In the genomic region with DNA sequence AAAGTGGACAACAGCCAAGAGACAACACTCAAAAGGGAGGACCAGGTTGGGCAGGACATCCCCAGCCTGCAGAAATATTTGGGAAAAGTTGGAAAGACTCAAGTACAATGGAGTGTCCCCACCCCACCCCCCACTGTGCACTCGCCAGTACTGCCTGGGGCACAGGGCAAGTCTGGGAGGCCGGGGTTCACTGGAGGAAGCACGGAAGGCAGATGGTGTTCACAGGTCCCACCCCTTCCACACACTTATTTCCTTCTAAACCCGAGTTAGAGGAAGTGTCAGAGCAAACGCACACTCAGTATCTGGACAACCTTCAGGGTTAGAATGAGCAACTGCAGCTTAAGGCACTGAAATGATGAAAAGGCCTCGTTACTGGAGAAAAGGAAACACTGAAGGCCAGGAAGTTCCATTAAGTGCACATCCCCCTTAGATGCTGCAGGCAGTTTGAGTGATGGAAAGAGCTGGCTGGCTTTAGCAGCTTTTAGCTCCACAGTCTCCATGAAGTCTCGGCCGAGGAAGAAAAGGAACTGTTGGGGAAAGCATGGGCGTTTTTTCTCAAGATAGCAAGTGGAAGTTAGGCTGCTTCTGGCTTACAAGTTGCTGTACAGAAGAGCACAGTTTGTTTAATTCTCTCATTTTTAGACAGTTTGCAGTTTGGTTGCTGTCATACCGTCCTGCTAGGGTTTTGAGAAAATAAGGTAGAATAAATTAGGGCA, we compare ENCODE assay signal across 8 mouse cellular contexts. TPM values are rescaled to one million over a fixed set of nuclear protein-coding genes. Genes with fewer than 3 reads are reported as not detected.
DNase-seq lines count a peak whose midpoint lies in the region; ATAC-seq and TF ChIP-seq lines count a peak whose summit lies in the region.

No protein-coding gene starts in this region.

- DNase-seq in left cerebral cortex, postnatal 25 days (ENCODE audit: low spot score in 2 of 2): peak; percentile 6 to 56
- DNase-seq in left cerebral cortex, adult 11 months (ENCODE audit: low spot score): no peak
- no peak for DNase-seq in urinary bladder, adult 2 months (ENCODE audit: low spot score)
- no peak for DNase-seq in layer of hippocampus, adult 2 months (ENCODE audit: low spot score in 2 of 2)
- DNase-seq in layer of hippocampus, adult 9-10 months (ENCODE audit: low spot score): no peak

- no peak for TF ChIP-seq POLR2A in bone marrow, adult 2 months (IDR thresholded peaks at IDR 0.05; ENCODE audit: borderline replicate concordance, control insufficient read depth, low read depth, low read length)

- H3K9ac ChIP-seq in heart, embryonic 15.5 days: no peak overlapping the region
- H3K9ac ChIP-seq in liver, embryonic 12.5 days: no peak overlapping the region

- intact Hi-C loops in left cerebral cortex, postnatal 25 days (cut with DNase I): no loop called here

- no peaks in the 10 kb centered on the region for H3K9me3 ChIP-seq in heart, embryonic 15.5 days (replicated peaks)
- no peaks in the 10 kb centered on the region for H3K9me3 ChIP-seq in liver, embryonic 12.5 days (replicated peaks)

- WGBS in bone marrow, adult 2 months: 11% methylated on average over 10 of the region's 10 CpGs
- 37% methylated on average over 10 of the region's 10 CpGs for WGBS in heart, embryonic 15.5 days
- 21% methylated on average over 10 of the region's 10 CpGs for WGBS in liver, embryonic 12.5 days (ENCODE audit: insufficient replicate concordance)

- TF ChIP-seq CTCF in bone marrow, adult 2 months (IDR thresholded peaks at IDR 0.05; ENCODE audit: control insufficient read depth, insufficient read depth, low read length): no peak
- TF ChIP-seq CTCF in layer of hippocampus, adult 2 months (conservative IDR thresholded peaks at IDR 0.05): no peak

- H3K4me1 ChIP-seq in bone marrow, adult 2 months (ENCODE audit: control insufficient read depth, insufficient read depth, low read length): no peaks in the 10 kb centered on the region
- 0 out of 2 replicates have a peak, but pooled peaks cover 2% of the 10 kb centered on the region for H3K4me1 ChIP-seq in heart, embryonic 15.5 days (replicated peaks)
- peaks cover 14% of the 10 kb centered on the region for H3K4me1 ChIP-seq in liver, embryonic 12.5 days

- no peak for ATAC-seq in heart, embryonic 15.5 days (replicated peaks; ENCODE audit: insufficient number of reproducible peaks, insufficient read depth, low FRiP score, low read depth)
- peak; percentile 65; the same call in 1 of the 2 replicates for ATAC-seq in liver, embryonic 12.5 days

- no peaks in the 10 kb centered on the region for H3K36me3 ChIP-seq in heart, embryonic 15.5 days
- no peaks in the 10 kb centered on the region for H3K36me3 ChIP-seq in liver, embryonic 12.5 days

- H3K4me2 ChIP-seq in heart, embryonic 15.5 days: peak overlapping the region; percentile 2; the same call in 1 of the 2 replicates
- peak overlapping the region; percentile 9; the same call in 1 of the 2 replicates for H3K4me2 ChIP-seq in liver, embryonic 12.5 days

- H3K27ac ChIP-seq in bone marrow, adult 2 months (ENCODE audit: control insufficient read depth, insufficient read depth, low read depth, low read length, poor library complexity): 0 out of 2 replicates have a peak overlapping the region, but pooled peaks have one; percentile 21
- no peak overlapping the region for H3K27ac ChIP-seq in heart, embryonic 15.5 days
- H3K27ac ChIP-seq in liver, embryonic 12.5 days: no peak overlapping the region
- no peak overlapping the region for H3K27ac ChIP-seq in layer of hippocampus, adult 2 months

- no peak overlapping the region for H3K4me3 ChIP-seq in bone marrow, adult 2 months (replicated peaks; ENCODE audit: control insufficient read depth, low read depth, low read length)
- H3K4me3 ChIP-seq in heart, embryonic 15.5 days: no peak overlapping the region
- no peak overlapping the region for H3K4me3 ChIP-seq in liver, embryonic 12.5 days
- no peak overlapping the region for H3K4me3 ChIP-seq in layer of hippocampus, adult 2 months

- H3K27me3 ChIP-seq in heart, embryonic 15.5 days: no peaks in the 10 kb centered on the region
- no peaks in the 10 kb centered on the region for H3K27me3 ChIP-seq in liver, embryonic 12.5 days (replicated peaks)

RNA-seq across cellular contexts. Expression of gene Tle4, which starts 37.5 kb away (rescaled TPM):
- total RNA-seq in left cerebral cortex, postnatal 25 days (2021): 10 to 100 TPM; 39.6 to 41.5 TPM
- 7.0 and 11.6 TPM in 2 replicates for polyA plus RNA-seq in bone marrow, adult 2 months (2011; ENCODE audit: insufficient read depth, insufficient read length, low replicate concordance, missing spikeins)
- 7.3 and 8.7 TPM in 2 replicates for polyA plus RNA-seq in heart, embryonic 15.5 days (2015; fragmentation: Nextera tagmentation; extraction: Ambion mirVana)
- polyA plus RNA-seq in liver, embryonic 12.5 days (2016; fragmentation: Nextera tagmentation; extraction: Ambion mirVana): 9.4 and 9.7 TPM in 2 replicates
- polyA plus RNA-seq in urinary bladder, adult 2 months (2012; rRNA removed): 10.1 and 11.2 TPM in 2 replicates
- 10 to 100 TPM; 40.9 to 41.7 TPM for total RNA-seq in layer of hippocampus, adult 2 months (2021)

Comparison
In these comparisons a context has a peak if more than half of its experiments do, and no peak if none do; other contexts are left out.
1. DNase-seq: peak in left cerebral cortex, postnatal 25 days (2 of 2); none in left cerebral cortex, adult 11 months (single experiment), urinary bladder, adult 2 months (single experiment), layer of hippocampus, adult 2 months (0 of 2) and layer of hippocampus, adult 9-10 months (single experiment).